Mouse (Mus musculus): ENCODE measurements around the gene D11Wsu47e. TPM values are rescaled to one million over a fixed set of nuclear protein-coding genes. Genes with fewer than 3 reads are reported as not detected.

The D11Wsu47e gene
- polyA plus RNA-seq, 1 experiment from 2014 or later: 8.7 TPM

DNA sequence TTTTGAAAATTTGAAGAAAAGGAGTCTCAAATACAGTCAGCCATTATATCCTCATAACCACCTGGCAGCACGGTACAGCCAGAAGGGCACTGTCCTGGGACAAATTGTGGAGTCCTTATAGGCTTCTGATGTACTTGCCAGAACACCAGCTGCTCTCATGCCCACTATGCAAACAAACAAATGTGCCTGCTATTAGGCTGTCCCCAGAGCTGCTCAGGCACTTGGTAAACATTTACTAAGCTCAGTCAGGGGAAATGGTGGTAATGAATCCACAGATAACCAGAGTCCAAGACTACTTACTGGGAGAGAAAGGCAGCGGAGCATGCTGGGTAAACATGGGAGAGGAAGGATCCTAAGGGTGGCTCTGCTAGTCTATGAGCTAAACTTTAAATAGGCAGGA is 17.1 kb upstream of the D11Wsu47e start:
- peak; percentile 87 for ATAC-seq (ENCODE audit: low FRiP score, low TSS enrichment)

DNA sequence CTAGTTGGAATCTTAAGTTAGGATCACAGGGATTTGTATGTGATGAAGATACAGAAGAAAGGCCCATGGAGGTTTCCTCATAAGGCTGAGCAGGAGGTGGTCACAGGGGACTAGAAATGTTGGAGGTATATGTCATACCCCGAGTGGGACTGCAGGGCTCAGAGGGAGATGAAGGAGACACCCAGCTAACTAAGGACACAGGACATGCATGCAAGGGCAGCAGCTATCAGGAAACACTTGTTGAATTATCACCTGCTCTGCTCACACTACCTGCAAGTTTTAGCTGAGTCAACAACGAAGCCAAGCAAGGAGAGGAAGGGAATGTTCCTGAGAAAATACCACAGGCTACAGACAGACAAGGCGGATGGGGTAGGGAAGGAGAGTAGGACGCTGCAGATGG is 16.5 kb upstream of the D11Wsu47e start:
- H3K27me3 ChIP-seq (ENCODE audit: control insufficient read depth, insufficient read depth, low read length): no peaks in the 10 kb centered on the region
- 43% methylated on average over 4 of the region's 4 CpGs for WGBS
- no peak overlapping the region for H3K9ac ChIP-seq (ENCODE audit: low read length)
- ATAC-seq (ENCODE audit: low FRiP score, low TSS enrichment): peak; percentile 52
- no peaks in the 10 kb centered on the region for H3K9me3 ChIP-seq (ENCODE audit: control insufficient read depth, low read length)
- no peak overlapping the region for H3K4me3 ChIP-seq (ENCODE audit: low read depth, low read length)
- no peak overlapping the region for H3K4me2 ChIP-seq (replicated peaks; ENCODE audit: low read depth)
- peaks cover 3% of the 10 kb centered on the region for H3K4me1 ChIP-seq (replicated peaks; ENCODE audit: control insufficient read depth, insufficient read depth)
- H3K27ac ChIP-seq (replicated peaks): peak overlapping the region; percentile 74
- no peak for DNase-seq (ENCODE audit: low spot score)
- TF ChIP-seq EP300 (optimal IDR thresholded peaks at IDR 0.05): no peak
- no peak for TF ChIP-seq CTCF (IDR thresholded peaks at IDR 0.05; ENCODE audit: low read depth)
- no peaks in the 10 kb centered on the region; the same call in 1 of the 2 replicates for H3K36me3 ChIP-seq (ENCODE audit: control insufficient read depth, insufficient read depth, low read length)

More for the DNA sequence above, 17.1 kb upstream of the D11Wsu47e start:
- Histone ChIP-seq H3K27me3 (ENCODE audit: control insufficient read depth, insufficient read depth, low read length) (no peaks in the 10 kb centered on the region), H3K27ac (replicated peaks) (peak overlapping the region; percentile 74), H3K9ac (ENCODE audit: low read length) (no peak overlapping the region), H3K9me3 (ENCODE audit: control insufficient read depth, low read length) (no peaks in the 10 kb centered on the region), H3K4me1 (replicated peaks; ENCODE audit: control insufficient read depth, insufficient read depth) (peaks cover 3% of the 10 kb centered on the region), H3K4me3 (ENCODE audit: low read depth, low read length) (no peak overlapping the region), H3K4me2 (replicated peaks; ENCODE audit: low read depth) (no peak overlapping the region), H3K36me3 (ENCODE audit: control insufficient read depth, insufficient read depth, low read length) (no peaks in the 10 kb centered on the region; the same call in 1 of the 2 replicates)
- WGBS: 44% methylated on average over 2 of the region's 2 CpGs
- peak; percentile 49 for DNase-seq (ENCODE audit: low spot score)
- TF ChIP-seq CTCF (IDR thresholded peaks at IDR 0.05; ENCODE audit: low read depth) (no peak), EP300 (optimal IDR thresholded peaks at IDR 0.05) (no peak)

DNA sequence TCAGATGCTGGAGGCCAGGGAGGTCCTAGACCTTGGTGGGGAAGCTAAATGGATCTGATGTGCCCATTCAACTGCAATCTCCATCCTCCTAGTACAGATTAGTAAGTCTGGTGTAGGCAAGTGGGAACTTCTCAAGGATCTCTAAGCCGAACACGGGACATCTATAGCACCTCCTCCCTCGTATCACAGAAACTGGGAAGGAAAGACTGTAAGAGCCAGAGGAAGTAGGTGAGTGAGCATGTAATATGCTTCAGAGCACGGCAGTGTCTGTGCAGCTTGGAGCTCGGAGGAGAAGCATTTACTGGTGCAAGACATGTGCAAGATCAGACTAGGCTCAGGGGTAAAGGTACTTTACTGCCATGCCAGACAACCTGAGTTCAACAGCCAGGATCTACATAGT is 15.4 kb upstream of the D11Wsu47e start:
- Histone ChIP-seq H3K4me1 (replicated peaks; ENCODE audit: control insufficient read depth, insufficient read depth) (peaks cover 3% of the 10 kb centered on the region), H3K36me3 (ENCODE audit: control insufficient read depth, insufficient read depth, low read length) (no peaks in the 10 kb centered on the region; the same call in 1 of the 2 replicates), H3K4me3 (ENCODE audit: low read depth, low read length) (no peak overlapping the region), H3K4me2 (replicated peaks; ENCODE audit: low read depth) (no peak overlapping the region), H3K27me3 (ENCODE audit: control insufficient read depth, insufficient read depth, low read length) (no peaks in the 10 kb centered on the region), H3K9ac (ENCODE audit: low read length) (no peak overlapping the region), H3K9me3 (ENCODE audit: control insufficient read depth, low read length) (no peaks in the 10 kb centered on the region), H3K27ac (replicated peaks) (no peak overlapping the region; the same call in 1 of the 2 replicates)
- ATAC-seq (ENCODE audit: low FRiP score, low TSS enrichment) (no peak), DNase-seq (ENCODE audit: low spot score) (no peak)
- WGBS: 76% methylated on average over 5 of the region's 5 CpGs
- TF ChIP-seq EP300 (optimal IDR thresholded peaks at IDR 0.05) (no peak), CTCF (IDR thresholded peaks at IDR 0.05; ENCODE audit: low read depth) (no peak)

DNA sequence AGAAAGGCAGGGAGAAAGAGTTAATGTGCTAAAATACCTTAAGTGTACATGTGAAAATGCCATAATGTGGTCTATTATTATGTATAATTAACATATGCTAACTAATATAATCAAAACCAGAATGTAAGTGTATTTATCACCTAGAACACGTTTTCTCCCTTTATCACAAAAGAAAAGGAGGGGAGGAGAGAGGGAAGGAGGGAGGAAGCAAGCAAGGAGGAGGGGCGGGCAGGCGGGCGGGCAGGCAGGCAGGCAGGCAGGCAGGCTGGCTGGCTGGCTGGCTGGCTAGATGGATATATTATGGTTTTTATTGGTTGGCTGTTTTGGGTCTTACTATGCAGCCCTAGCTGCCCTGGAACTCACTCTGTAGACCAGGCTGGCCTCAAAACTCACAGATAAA is 14.5 kb upstream of the D11Wsu47e start:
- DNase-seq (ENCODE audit: low spot score): no peak
- Histone ChIP-seq H3K4me2 (replicated peaks; ENCODE audit: low read depth) (no peak overlapping the region), H3K9me3 (ENCODE audit: control insufficient read depth, low read length) (no peaks in the 10 kb centered on the region), H3K27me3 (ENCODE audit: control insufficient read depth, insufficient read depth, low read length) (no peaks in the 10 kb centered on the region), H3K4me3 (ENCODE audit: low read depth, low read length) (no peak overlapping the region), H3K4me1 (replicated peaks; ENCODE audit: control insufficient read depth, insufficient read depth) (peaks cover 3% of the 10 kb centered on the region), H3K36me3 (ENCODE audit: control insufficient read depth, insufficient read depth, low read length) (no peaks in the 10 kb centered on the region; the same call in none of the 2 replicates), H3K27ac (replicated peaks) (no peak overlapping the region), H3K9ac (ENCODE audit: low read length) (no peak overlapping the region)
- WGBS: 62% methylated on average over 4 of the region's 4 CpGs
- no peak for ATAC-seq (ENCODE audit: low FRiP score, low TSS enrichment)
- TF ChIP-seq CTCF (IDR thresholded peaks at IDR 0.05; ENCODE audit: low read depth): no peak
- no peak for TF ChIP-seq EP300 (optimal IDR thresholded peaks at IDR 0.05)

DNA sequence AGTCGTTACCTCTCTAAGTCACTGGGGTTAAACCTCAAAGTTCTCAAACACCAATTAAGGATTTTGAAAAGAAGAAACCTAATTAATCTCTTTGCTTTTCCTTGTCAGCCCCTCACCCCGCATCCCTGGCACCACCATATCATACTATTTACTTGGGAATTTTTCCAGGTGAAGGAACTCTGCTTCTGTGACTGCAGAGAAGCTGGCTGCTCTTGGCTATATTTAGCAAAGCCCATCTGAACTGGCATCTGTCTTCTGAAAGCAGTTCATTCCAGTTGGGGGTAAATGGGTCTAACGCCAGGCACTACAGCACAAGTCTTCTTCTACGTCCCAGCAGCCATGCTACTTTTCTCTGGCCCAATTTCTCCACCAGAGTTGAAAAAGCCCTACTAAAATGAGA is 10.6 kb upstream of the D11Wsu47e start:
- DNase-seq (ENCODE audit: low spot score): no peak

DNA sequence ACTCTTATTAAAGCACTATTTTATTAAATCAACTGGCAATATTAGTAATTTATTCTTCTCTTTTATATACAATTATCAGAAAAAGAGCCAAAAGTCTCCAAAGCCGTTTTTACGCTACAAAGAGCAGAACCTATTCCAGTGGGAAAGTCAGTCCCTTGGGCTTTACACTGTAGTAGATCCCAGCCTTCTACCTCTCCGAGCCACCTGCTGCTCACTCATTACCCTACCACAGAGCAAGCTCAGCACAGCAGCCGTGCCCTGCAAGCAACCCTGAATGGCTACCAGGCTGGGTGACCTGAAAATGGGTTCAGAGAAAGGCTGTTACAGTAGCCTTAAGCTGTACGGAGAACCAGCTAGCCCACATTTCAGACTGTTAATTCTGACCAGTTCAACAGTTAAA is 9.6 kb upstream of the D11Wsu47e start:
- 83% methylated on average over 5 of the region's 5 CpGs for WGBS
- Histone ChIP-seq H3K4me1 (replicated peaks; ENCODE audit: control insufficient read depth, insufficient read depth) (no peaks in the 10 kb centered on the region), H3K4me2 (replicated peaks; ENCODE audit: low read depth) (no peak overlapping the region), H3K4me3 (ENCODE audit: low read depth, low read length) (no peak overlapping the region), H3K36me3 (ENCODE audit: control insufficient read depth, insufficient read depth, low read length) (peaks cover 9% of the 10 kb centered on the region), H3K9me3 (ENCODE audit: control insufficient read depth, low read length) (no peaks in the 10 kb centered on the region), H3K27ac (replicated peaks) (no peak overlapping the region), H3K27me3 (ENCODE audit: control insufficient read depth, insufficient read depth, low read length) (no peaks in the 10 kb centered on the region), H3K9ac (ENCODE audit: low read length) (no peak overlapping the region)
- TF ChIP-seq CTCF (IDR thresholded peaks at IDR 0.05; ENCODE audit: low read depth): no peak
- no peak for TF ChIP-seq EP300 (optimal IDR thresholded peaks at IDR 0.05)
- DNase-seq (ENCODE audit: low spot score) (no peak), ATAC-seq (ENCODE audit: low FRiP score, low TSS enrichment) (no peak)

More for the DNA sequence above, 10.6 kb upstream of the D11Wsu47e start:
- peaks cover 9% of the 10 kb centered on the region for H3K36me3 ChIP-seq (ENCODE audit: control insufficient read depth, insufficient read depth, low read length)
- H3K4me1 ChIP-seq (replicated peaks; ENCODE audit: control insufficient read depth, insufficient read depth): peaks cover under 1% of the 10 kb centered on the region; the same call in 1 of the 2 replicates
- no peaks in the 10 kb centered on the region for H3K27me3 ChIP-seq (ENCODE audit: control insufficient read depth, insufficient read depth, low read length)
- no peak overlapping the region for H3K9ac ChIP-seq (ENCODE audit: low read length)
- no peak for ATAC-seq (ENCODE audit: low FRiP score, low TSS enrichment)
- no peak overlapping the region for H3K4me2 ChIP-seq (replicated peaks; ENCODE audit: low read depth)
- 82% methylated on average over 4 of the region's 4 CpGs for WGBS
- no peak overlapping the region for H3K4me3 ChIP-seq (ENCODE audit: low read depth, low read length)
- TF ChIP-seq EP300 (optimal IDR thresholded peaks at IDR 0.05): no peak
- no peak for TF ChIP-seq CTCF (IDR thresholded peaks at IDR 0.05; ENCODE audit: low read depth)
- H3K27ac ChIP-seq (replicated peaks): 0 out of 2 replicates have a peak overlapping the region, but pooled peaks have one; percentile 25
- H3K9me3 ChIP-seq (ENCODE audit: control insufficient read depth, low read length): no peaks in the 10 kb centered on the region
